Mouse (Mus musculus): Measurements from ENCODE around the gene Elmod3. TPM values are rescaled to one million over a fixed set of nuclear protein-coding genes. Genes with fewer than 3 reads are reported as not detected.

Gene Elmod3
- polyA plus RNA-seq, 1 experiment, result 5.1 TPM

GRCm38 (mm10) chr6:72568736-72569135 lies 29.5 kb downstream of the Elmod3 start:
- TF ChIP-seq MAX (IDR thresholded peaks at IDR 0.05), result no peak
- no peak for TF ChIP-seq USF1 (IDR thresholded peaks at IDR 0.05; ENCODE audit: low read depth)
- no peak for TF ChIP-seq FOSL1 (IDR thresholded peaks at IDR 0.05; ENCODE audit: insufficient read depth, low read length, poor library complexity, severe bottlenecking)
- TF ChIP-seq CTCF (IDR thresholded peaks at IDR 0.05; ENCODE audit: control insufficient read depth, insufficient read depth, insufficient read length), result no peak
- TF ChIP-seq MYOD1 (IDR thresholded peaks at IDR 0.05; ENCODE audit: control insufficient read depth, insufficient read length, low read depth), result no peak
- no peak for TF ChIP-seq CEBPB (IDR thresholded peaks at IDR 0.05; ENCODE audit: low read depth)
- TF ChIP-seq MYOG (IDR thresholded peaks at IDR 0.05; ENCODE audit: control insufficient read depth, extremely low read depth, insufficient read length), result no peak
- Histone ChIP-seq H3K79me2 (ENCODE audit: control insufficient read depth, insufficient read depth) (no peaks in the 10 kb centered on the region), H3K4me3 (ENCODE audit: insufficient read depth, poor library complexity, severe bottlenecking) (no peak overlapping the region), H3K27me3 (ENCODE audit: control insufficient read depth, insufficient read depth, insufficient read length) (no peaks in the 10 kb centered on the region), H3K36me3 (ENCODE audit: control insufficient read depth, insufficient read depth) (no peaks in the 10 kb centered on the region), H3ac (ENCODE audit: control insufficient read depth, insufficient read length, low read depth) (no peak overlapping the region), H3K79me3 (ENCODE audit: low read depth) (no peaks in the 10 kb centered on the region)

GRCm38 (mm10) chr6:72567508-72567907 lies 30.7 kb downstream of the Elmod3 start:
- Histone ChIP-seq H3K27me3 (ENCODE audit: control insufficient read depth, insufficient read depth, insufficient read length) (no peaks in the 10 kb centered on the region), H3K79me3 (ENCODE audit: low read depth) (no peaks in the 10 kb centered on the region), H3K4me3 (ENCODE audit: insufficient read depth, poor library complexity, severe bottlenecking) (no peak overlapping the region), H3K79me2 (ENCODE audit: control insufficient read depth, insufficient read depth) (no peaks in the 10 kb centered on the region), H3ac (ENCODE audit: control insufficient read depth, insufficient read length, low read depth) (no peak overlapping the region), H3K36me3 (ENCODE audit: control insufficient read depth, insufficient read depth) (peaks cover 9% of the 10 kb centered on the region)
- TF ChIP-seq CTCF (IDR thresholded peaks at IDR 0.05; ENCODE audit: control insufficient read depth, insufficient read depth, insufficient read length) (no peak), MYOD1 (IDR thresholded peaks at IDR 0.05; ENCODE audit: control insufficient read depth, insufficient read length, low read depth) (no peak), CEBPB (IDR thresholded peaks at IDR 0.05; ENCODE audit: low read depth) (no peak), MAX (IDR thresholded peaks at IDR 0.05) (no peak), USF1 (IDR thresholded peaks at IDR 0.05; ENCODE audit: low read depth) (no peak), MYOG (IDR thresholded peaks at IDR 0.05; ENCODE audit: control insufficient read depth, extremely low read depth, insufficient read length) (no peak), FOSL1 (IDR thresholded peaks at IDR 0.05; ENCODE audit: insufficient read depth, low read length, poor library complexity, severe bottlenecking) (no peak)

- Histone ChIP-seq H3K79me2 (ENCODE audit: control insufficient read depth, insufficient read depth) (no peaks in the 10 kb centered on the region), H3K27me3 (ENCODE audit: control insufficient read depth, insufficient read depth, insufficient read length) (no peaks in the 10 kb centered on the region), H3K4me3 (ENCODE audit: insufficient read depth, poor library complexity, severe bottlenecking) (no peak overlapping the region), H3K79me3 (ENCODE audit: low read depth) (no peaks in the 10 kb centered on the region), H3K36me3 (ENCODE audit: control insufficient read depth, insufficient read depth) (peaks cover 21% of the 10 kb centered on the region), H3ac (ENCODE audit: control insufficient read depth, insufficient read length, low read depth) (no peak overlapping the region)
- TF ChIP-seq FOSL1 (IDR thresholded peaks at IDR 0.05; ENCODE audit: insufficient read depth, low read length, poor library complexity, severe bottlenecking), result no peak
- TF ChIP-seq CTCF (IDR thresholded peaks at IDR 0.05; ENCODE audit: control insufficient read depth, insufficient read depth, insufficient read length), result peak; percentile 66
Measured at GRCm38 (mm10) chr6:72566044-72566443, 32.2 kb downstream of the Elmod3 start.

- Histone ChIP-seq H3K4me3 (ENCODE audit: insufficient read depth, poor library complexity, severe bottlenecking) (no peak overlapping the region), H3K79me2 (ENCODE audit: control insufficient read depth, insufficient read depth) (no peaks in the 10 kb centered on the region), H3ac (ENCODE audit: control insufficient read depth, insufficient read length, low read depth) (no peak overlapping the region), H3K79me3 (ENCODE audit: low read depth) (no peaks in the 10 kb centered on the region), H3K36me3 (ENCODE audit: control insufficient read depth, insufficient read depth) (peaks cover 27% of the 10 kb centered on the region), H3K27me3 (ENCODE audit: control insufficient read depth, insufficient read depth, insufficient read length) (no peaks in the 10 kb centered on the region)
- TF ChIP-seq CTCF (IDR thresholded peaks at IDR 0.05; ENCODE audit: control insufficient read depth, insufficient read depth, insufficient read length) (no peak), CEBPB (IDR thresholded peaks at IDR 0.05; ENCODE audit: low read depth) (no peak), USF1 (IDR thresholded peaks at IDR 0.05; ENCODE audit: low read depth) (no peak), MAX (IDR thresholded peaks at IDR 0.05) (no peak), FOSL1 (IDR thresholded peaks at IDR 0.05; ENCODE audit: insufficient read depth, low read length, poor library complexity, severe bottlenecking) (no peak), MYOG (IDR thresholded peaks at IDR 0.05; ENCODE audit: control insufficient read depth, extremely low read depth, insufficient read length) (no peak), MYOD1 (IDR thresholded peaks at IDR 0.05; ENCODE audit: control insufficient read depth, insufficient read length, low read depth) (no peak)
Measured at GRCm38 (mm10) chr6:72565506-72565905, 32.7 kb downstream of the Elmod3 start.

DNA sequence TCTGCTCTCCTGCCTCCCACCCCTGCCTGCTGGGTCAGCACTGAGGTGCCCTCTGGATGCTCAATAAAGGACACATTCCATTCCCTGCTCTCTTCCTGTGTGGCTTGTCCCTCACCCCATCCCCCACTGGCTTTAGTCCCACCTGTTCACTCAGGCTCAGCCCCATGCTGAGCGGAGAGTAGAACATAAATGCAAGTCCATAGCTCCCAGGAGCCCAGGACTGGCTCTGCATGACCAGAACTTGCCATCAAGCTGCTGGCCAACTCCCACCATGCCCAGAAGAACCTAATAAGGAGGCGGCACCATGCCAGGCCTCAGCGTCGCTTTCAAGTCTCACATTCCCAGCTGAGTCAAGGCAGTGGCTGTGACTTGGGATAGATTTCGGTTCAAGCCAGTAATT lies 35.3 kb downstream of the Elmod3 start:
- no peak overlapping the region for H3ac ChIP-seq (ENCODE audit: control insufficient read depth, insufficient read length, low read depth)
- H3K36me3 ChIP-seq (ENCODE audit: control insufficient read depth, insufficient read depth), result peaks cover 49% of the 10 kb centered on the region
- no peak overlapping the region for H3K4me3 ChIP-seq (ENCODE audit: insufficient read depth, poor library complexity, severe bottlenecking)
- TF ChIP-seq MAX (IDR thresholded peaks at IDR 0.05) (no peak), CEBPB (IDR thresholded peaks at IDR 0.05; ENCODE audit: low read depth) (no peak), USF1 (IDR thresholded peaks at IDR 0.05; ENCODE audit: low read depth) (no peak), CTCF (IDR thresholded peaks at IDR 0.05; ENCODE audit: control insufficient read depth, insufficient read depth, insufficient read length) (no peak), MYOD1 (IDR thresholded peaks at IDR 0.05; ENCODE audit: control insufficient read depth, insufficient read length, low read depth) (no peak), MYOG (IDR thresholded peaks at IDR 0.05; ENCODE audit: control insufficient read depth, extremely low read depth, insufficient read length) (no peak), FOSL1 (IDR thresholded peaks at IDR 0.05; ENCODE audit: insufficient read depth, low read length, poor library complexity, severe bottlenecking) (no peak)
- no peaks in the 10 kb centered on the region for H3K79me2 ChIP-seq (ENCODE audit: control insufficient read depth, insufficient read depth)
- peaks cover 1% of the 10 kb centered on the region for H3K79me3 ChIP-seq (ENCODE audit: low read depth)
- no peaks in the 10 kb centered on the region for H3K27me3 ChIP-seq (ENCODE audit: control insufficient read depth, insufficient read depth, insufficient read length)

DNA sequence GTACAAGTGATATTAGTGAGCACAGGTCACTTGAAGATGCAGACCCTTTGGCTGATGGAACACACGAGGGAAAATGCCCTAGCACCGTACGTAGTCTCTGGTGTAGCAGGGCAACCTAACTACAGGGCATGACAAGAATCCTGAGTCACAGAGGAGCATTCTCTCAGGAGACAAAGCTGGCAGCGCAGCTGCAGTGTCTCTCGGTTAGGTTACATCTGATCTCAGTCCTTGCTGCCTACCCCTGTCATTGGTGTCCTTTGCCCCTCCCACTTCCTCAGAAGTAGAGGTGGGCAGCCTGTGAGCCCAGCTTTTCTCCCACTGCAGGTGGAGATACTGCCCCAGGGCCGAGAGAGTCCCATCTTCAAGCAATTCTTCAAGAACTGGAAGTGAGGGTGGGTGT lies 35.7 kb downstream of the Elmod3 start:
- peaks cover 1% of the 10 kb centered on the region for H3K79me3 ChIP-seq (ENCODE audit: low read depth)
- TF ChIP-seq CTCF (IDR thresholded peaks at IDR 0.05; ENCODE audit: control insufficient read depth, insufficient read depth, insufficient read length) (no peak), MAX (IDR thresholded peaks at IDR 0.05) (no peak)
- H3K4me3 ChIP-seq (ENCODE audit: insufficient read depth, poor library complexity, severe bottlenecking), result no peak overlapping the region
- H3K36me3 ChIP-seq (ENCODE audit: control insufficient read depth, insufficient read depth), result peaks cover 53% of the 10 kb centered on the region
- no peaks in the 10 kb centered on the region for H3K27me3 ChIP-seq (ENCODE audit: control insufficient read depth, insufficient read depth, insufficient read length)
- no peak overlapping the region for H3ac ChIP-seq (ENCODE audit: control insufficient read depth, insufficient read length, low read depth)
- no peaks in the 10 kb centered on the region for H3K79me2 ChIP-seq (ENCODE audit: control insufficient read depth, insufficient read depth)

All from C2C12 (cell line).